Mouse (Mus musculus) heart, embryonic 15.5 days (tissue): Measurements from ENCODE around the gene Fermt2. TPM values are rescaled to one million over a fixed set of nuclear protein-coding genes. Genes with fewer than 3 reads are reported as not detected.

Source experiments
- ATAC-seq: fragments of 200-750 bp; cut with Nextera tagmentation; replicated peaks from 2 replicates; pipeline ENCODE4 v1.8.0; 2017; ENCODE audit warnings: low read depth, moderate TSS enrichment; ENCODE audit not compliant: insufficient number of reproducible peaks, insufficient read depth, low FRiP score
- H3K27ac ChIP-seq: fragments of 300-500 bp; sonication (generic); 2 replicates; pipeline ENCODE4 v1.5.1; 2015; ENCODE audit warnings: mild to moderate bottlenecking, inconsistent platforms
- H3K27me3 ChIP-seq: fragments of 300-500 bp; sonication (generic); 2 replicates; pipeline ENCODE4 v1.6.1; 2015; ENCODE audit warnings: inconsistent platforms
- H3K36me3 ChIP-seq: fragments of 300-500 bp; sonication (generic); 2 replicates; pipeline ENCODE4 v1.6.1; 2015; ENCODE audit warnings: mild to moderate bottlenecking, inconsistent platforms
- H3K4me1 ChIP-seq: fragments of 300-500 bp; sonication (generic); replicated peaks from 2 replicates; pipeline ENCODE4 v1.6.1; 2015; ENCODE audit warnings: inconsistent platforms
- H3K4me2 ChIP-seq: fragments of 300-500 bp; sonication (generic); 2 replicates; pipeline ENCODE4 v1.6.1; 2015; ENCODE audit warnings: inconsistent platforms, mild to moderate bottlenecking, moderate library complexity
- H3K4me3 ChIP-seq: fragments of 300-500 bp; sonication (generic); 2 replicates; pipeline ENCODE4 v1.5.1; 2015; ENCODE audit warnings: mild to moderate bottlenecking, inconsistent platforms
- H3K9ac ChIP-seq: fragments of 300-500 bp; sonication (generic); 2 replicates; pipeline ENCODE4 v1.6.1; 2015; ENCODE audit warnings: mild to moderate bottlenecking, inconsistent platforms
- H3K9me3 ChIP-seq: fragments of 300-500 bp; sonication (generic); replicated peaks from 2 replicates; pipeline ENCODE4 v1.6.1; 2016; ENCODE audit warnings: inconsistent platforms
- WGBS: fragments of 180-500 bp; shearing (Covaris S2); methylation state at CpG from one replicate; pipeline ENCODE4 v1.1.7; 2015; ENCODE audit warnings: mixed read lengths; 5-methylcytosine and 5-hydroxymethylcytosine counted together
- polyA plus RNA-seq: library from polyadenylated mRNA; unstranded; fragments of >200 nt; fragmentation: Nextera tagmentation; extraction: Ambion mirVana; gene quantifications from 2 replicates; pipeline ENCODE4 v1.2.1, GENCODE M21; 2015

The Fermt2 gene
- polyA plus RNA-seq, 1 experiment from 2014 or later: 265 TPM

- Histone ChIP-seq H3K4me2 (no peak overlapping the region), H3K27ac (peak overlapping the region; percentile 13; the same call in 1 of the 2 replicates), H3K36me3 (no peaks in the 10 kb centered on the region), H3K4me1 (peaks cover 50% of the 10 kb centered on the region), H3K27me3 (no peaks in the 10 kb centered on the region), H3K4me3 (no peak overlapping the region), H3K9me3 (no peaks in the 10 kb centered on the region), H3K9ac (no peak overlapping the region)
- ATAC-seq: peak; percentile 39
- 14% methylated on average over 2 of the region's 2 CpGs for WGBS
Observed at GRCm38 (mm10) chr14:45451090-45451489, 78.8 kb downstream of the Fermt2 start.

- H3K9me3 ChIP-seq: no peaks in the 10 kb centered on the region
- H3K27ac ChIP-seq: no peak overlapping the region
- H3K4me2 ChIP-seq: no peak overlapping the region
- no peaks in the 10 kb centered on the region for H3K36me3 ChIP-seq
- H3K4me1 ChIP-seq: peaks cover 28% of the 10 kb centered on the region
- H3K4me3 ChIP-seq: no peak overlapping the region
- H3K27me3 ChIP-seq: no peaks in the 10 kb centered on the region
- no peak for ATAC-seq
- no peak overlapping the region for H3K9ac ChIP-seq
- 69% methylated on average over 3 of the region's 3 CpGs for whole genome bisulfite sequencing
Observed at GRCm38 (mm10) chr14:45446777-45447176, 83.1 kb downstream of the Fermt2 start.

- H3K4me2 ChIP-seq: peak overlapping the region; percentile 34
- ATAC-seq: peak; percentile 78
Observed at GRCm38 (mm10) chr14:45445445-45445844, 84.5 kb downstream of the Fermt2 start.

GRCm38 (mm10) chr14:45444870-45445269 is 85.0 kb downstream of the Fermt2 start:
- no peak overlapping the region for H3K4me2 ChIP-seq
- 0 out of 2 replicates have a peak overlapping the region, but pooled peaks have one; percentile 73 for H3K27ac ChIP-seq
- WGBS: 63% methylated on average over 7 of the region's 7 CpGs
- H3K9me3 ChIP-seq: no peaks in the 10 kb centered on the region
- H3K9ac ChIP-seq: no peak overlapping the region
- H3K4me1 ChIP-seq: peaks cover 18% of the 10 kb centered on the region
- H3K27me3 ChIP-seq: no peaks in the 10 kb centered on the region
- ATAC-seq: no peak
- no peaks in the 10 kb centered on the region for H3K36me3 ChIP-seq
- no peak overlapping the region for H3K4me3 ChIP-seq

More at GRCm38 (mm10) chr14:45445445-45445844, 84.5 kb downstream of the Fermt2 start:
- Histone ChIP-seq H3K4me1 (peaks cover 18% of the 10 kb centered on the region), H3K9me3 (no peaks in the 10 kb centered on the region), H3K36me3 (no peaks in the 10 kb centered on the region), H3K4me3 (no peak overlapping the region), H3K9ac (peak overlapping the region; percentile 23; the same call in 1 of the 2 replicates), H3K27me3 (no peaks in the 10 kb centered on the region), H3K27ac (peak overlapping the region; percentile 73)
- 35% methylated on average over 12 of the region's 12 CpGs for WGBS

- 52% methylated on average over 12 of the region's 12 CpGs for WGBS
- Histone ChIP-seq H3K9ac (no peak overlapping the region), H3K27me3 (no peaks in the 10 kb centered on the region), H3K4me3 (no peak overlapping the region), H3K4me1 (peaks cover 18% of the 10 kb centered on the region), H3K27ac (no peak overlapping the region), H3K9me3 (no peaks in the 10 kb centered on the region), H3K36me3 (no peaks in the 10 kb centered on the region), H3K4me2 (no peak overlapping the region)
- no peak for ATAC-seq
Observed at GRCm38 (mm10) chr14:45442781-45443560, 86.9 kb downstream of the Fermt2 start.

- no peaks in the 10 kb centered on the region for H3K9me3 ChIP-seq
- no peak overlapping the region for H3K4me2 ChIP-seq
- no peak overlapping the region for H3K27ac ChIP-seq
- H3K4me1 ChIP-seq: peaks cover 18% of the 10 kb centered on the region
- H3K9ac ChIP-seq: no peak overlapping the region
- no peak overlapping the region for H3K4me3 ChIP-seq
- no peak for ATAC-seq
- 62% methylated on average over 6 of the region's 6 CpGs for WGBS
- H3K27me3 ChIP-seq: no peaks in the 10 kb centered on the region
- no peaks in the 10 kb centered on the region for H3K36me3 ChIP-seq
Observed at GRCm38 (mm10) chr14:45441291-45441690, 88.6 kb downstream of the Fermt2 start.

GRCm38 (mm10) chr14:45439387-45439786 is 90.5 kb downstream of the Fermt2 start:
- WGBS: 81% methylated on average over 9 of the region's 9 CpGs
- Histone ChIP-seq H3K27ac (no peak overlapping the region), H3K4me3 (no peak overlapping the region), H3K9me3 (no peaks in the 10 kb centered on the region), H3K4me2 (no peak overlapping the region), H3K4me1 (peaks cover 5% of the 10 kb centered on the region; the same call in 1 of the 2 replicates), H3K9ac (no peak overlapping the region), H3K27me3 (no peaks in the 10 kb centered on the region), H3K36me3 (no peaks in the 10 kb centered on the region)
- ATAC-seq: no peak

GRCm38 (mm10) chr14:45438931-45439275 is 91.0 kb downstream of the Fermt2 start:
- Histone ChIP-seq H3K36me3 (no peaks in the 10 kb centered on the region), H3K9ac (no peak overlapping the region), H3K27ac (no peak overlapping the region), H3K4me3 (no peak overlapping the region), H3K4me1 (peaks cover 5% of the 10 kb centered on the region; the same call in 1 of the 2 replicates), H3K9me3 (no peaks in the 10 kb centered on the region), H3K4me2 (no peak overlapping the region), H3K27me3 (no peaks in the 10 kb centered on the region)
- no peak for ATAC-seq
- 94% methylated on average over 2 of the region's 2 CpGs for WGBS

GRCm38 (mm10) chr14:45438250-45438930 is 91.5 kb downstream of the Fermt2 start:
- peaks cover 5% of the 10 kb centered on the region; the same call in 1 of the 2 replicates for H3K4me1 ChIP-seq
- no peak overlapping the region for H3K4me2 ChIP-seq
- H3K27me3 ChIP-seq: no peaks in the 10 kb centered on the region
- no peak for ATAC-seq
- no peak overlapping the region for H3K27ac ChIP-seq
- no peak overlapping the region for H3K4me3 ChIP-seq
- WGBS: 77% methylated on average over 19 of the region's 19 CpGs
- H3K9me3 ChIP-seq: no peaks in the 10 kb centered on the region
- no peaks in the 10 kb centered on the region for H3K36me3 ChIP-seq
- no peak overlapping the region for H3K9ac ChIP-seq

- H3K4me3 ChIP-seq: no peak overlapping the region
- no peak overlapping the region for H3K4me2 ChIP-seq
- no peak overlapping the region for H3K27ac ChIP-seq
- H3K27me3 ChIP-seq: no peaks in the 10 kb centered on the region
- no peaks in the 10 kb centered on the region for H3K9me3 ChIP-seq
- no peak overlapping the region for H3K9ac ChIP-seq
- no peaks in the 10 kb centered on the region for H3K4me1 ChIP-seq
- WGBS: 70% methylated on average over 6 of the region's 6 CpGs
- no peak for ATAC-seq
- no peaks in the 10 kb centered on the region for H3K36me3 ChIP-seq
Observed at GRCm38 (mm10) chr14:45434220-45434619, 95.7 kb downstream of the Fermt2 start.

GRCm38 (mm10) chr14:45432003-45432402 is 97.9 kb downstream of the Fermt2 start:
- H3K27ac ChIP-seq: no peak overlapping the region
- WGBS: 64% methylated on average over 4 of the region's 4 CpGs
- no peaks in the 10 kb centered on the region for H3K36me3 ChIP-seq
- ATAC-seq: no peak
- no peaks in the 10 kb centered on the region for H3K4me1 ChIP-seq
- no peaks in the 10 kb centered on the region for H3K9me3 ChIP-seq
- H3K4me3 ChIP-seq: no peak overlapping the region
- H3K27me3 ChIP-seq: no peaks in the 10 kb centered on the region
- H3K4me2 ChIP-seq: no peak overlapping the region
- H3K9ac ChIP-seq: no peak overlapping the region
